Mouse (Mus musculus): ENCODE measurements around the gene G6pc2. TPM values are rescaled to one million over a fixed set of nuclear protein-coding genes. Genes with fewer than 3 reads are reported as not detected.

G6pc2 gene
- polyA plus RNA-seq (2014; fragmentation: Illumina TruSeq; extraction: RNeasy Lipid Tissue Mini Kit (QIAGEN cat#74804); ENCODE audit: low replicate concordance): 0.56 TPM

DNA sequence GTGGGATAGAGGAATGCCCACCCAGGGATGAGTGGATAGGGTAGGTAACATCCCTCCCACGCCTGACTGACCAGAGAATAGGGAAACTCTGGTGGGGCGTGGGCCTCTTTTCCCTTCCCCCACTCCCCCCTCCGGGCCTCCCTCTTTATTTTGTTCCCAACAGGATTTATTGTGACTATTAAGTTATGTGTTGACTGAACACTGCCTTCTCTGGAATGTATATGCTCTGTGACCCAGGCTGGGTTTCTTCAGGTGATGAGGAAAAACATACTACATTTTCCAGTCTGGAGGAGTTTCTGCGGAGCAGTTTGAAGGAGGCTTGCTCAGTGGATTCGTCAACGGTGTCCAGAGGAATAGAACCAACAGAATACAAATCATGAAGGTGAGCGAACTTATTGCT lies at the start of gene G6pc2:
Gene G6pc2, plus strand, starts transcription at position 301 of the 400 bp plus-strand sequence.

DNA sequence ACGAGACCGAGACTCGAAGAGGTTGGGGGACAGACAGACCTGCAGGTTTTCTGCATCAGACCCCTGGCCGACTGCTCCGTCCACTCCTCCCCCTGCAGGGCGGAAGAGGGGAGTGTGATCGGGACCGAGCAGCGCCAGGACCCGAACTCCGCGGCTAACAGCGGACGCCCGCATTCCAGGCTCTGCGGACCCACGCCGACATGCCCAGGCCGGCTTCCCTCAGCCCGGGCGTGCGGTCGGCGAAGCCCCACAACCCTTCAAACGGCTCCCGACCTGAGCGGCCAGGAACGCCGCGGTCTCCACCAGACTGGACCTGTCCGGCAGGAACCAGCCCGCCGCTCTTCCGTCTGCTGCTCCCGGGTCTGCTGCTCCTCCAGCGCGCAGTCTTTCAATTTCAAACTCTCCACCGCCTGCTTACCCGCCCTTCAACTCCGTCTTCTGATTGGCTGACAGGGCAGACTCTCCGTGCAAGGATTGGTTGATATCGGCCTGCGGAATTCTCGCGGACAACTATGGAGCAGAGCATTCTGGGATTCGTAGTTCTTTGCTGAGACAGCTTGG lies 5.0 kb upstream of the G6pc2 start, which contains the start of gene Spc25:
Gene Spc25, minus strand, starts transcription at position 404 of the 561 bp plus-strand sequence.

Other genes starting within 250 kb of the G6pc2 start
- 129 TPM for gene Nostrin, start 75.3 kb upstream of the G6pc2 start, polyA plus RNA-seq (2014; fragmentation: Illumina TruSeq; extraction: RNeasy Lipid Tissue Mini Kit (QIAGEN cat#74804); ENCODE audit: low replicate concordance)
- gene Spc25, start 4.9 kb upstream of the G6pc2 start, polyA plus RNA-seq (2014; fragmentation: Illumina TruSeq; extraction: RNeasy Lipid Tissue Mini Kit (QIAGEN cat#74804); ENCODE audit: low replicate concordance): 59.3 TPM
- gene Abcb11, start 131.5 kb downstream of the G6pc2 start, polyA plus RNA-seq (2014; fragmentation: Illumina TruSeq; extraction: RNeasy Lipid Tissue Mini Kit (QIAGEN cat#74804); ENCODE audit: low replicate concordance): 0.07 TPM
- 5.8 TPM for gene Dhrs9, start 169.4 kb downstream of the G6pc2 start, polyA plus RNA-seq (2014; fragmentation: Illumina TruSeq; extraction: RNeasy Lipid Tissue Mini Kit (QIAGEN cat#74804); ENCODE audit: low replicate concordance)

Data from small intestine, adult 10 weeks (tissue).